Mouse (Mus musculus) testis, postnatal 10 days (tissue): ENCODE results near the gene Kmt2e.

Experiments used
- DNase-seq: peaks from one replicate; pipeline ENCODE4 v3.0.0; 2021; ENCODE audit warnings: low spot score

The Kmt2e gene

DNA sequence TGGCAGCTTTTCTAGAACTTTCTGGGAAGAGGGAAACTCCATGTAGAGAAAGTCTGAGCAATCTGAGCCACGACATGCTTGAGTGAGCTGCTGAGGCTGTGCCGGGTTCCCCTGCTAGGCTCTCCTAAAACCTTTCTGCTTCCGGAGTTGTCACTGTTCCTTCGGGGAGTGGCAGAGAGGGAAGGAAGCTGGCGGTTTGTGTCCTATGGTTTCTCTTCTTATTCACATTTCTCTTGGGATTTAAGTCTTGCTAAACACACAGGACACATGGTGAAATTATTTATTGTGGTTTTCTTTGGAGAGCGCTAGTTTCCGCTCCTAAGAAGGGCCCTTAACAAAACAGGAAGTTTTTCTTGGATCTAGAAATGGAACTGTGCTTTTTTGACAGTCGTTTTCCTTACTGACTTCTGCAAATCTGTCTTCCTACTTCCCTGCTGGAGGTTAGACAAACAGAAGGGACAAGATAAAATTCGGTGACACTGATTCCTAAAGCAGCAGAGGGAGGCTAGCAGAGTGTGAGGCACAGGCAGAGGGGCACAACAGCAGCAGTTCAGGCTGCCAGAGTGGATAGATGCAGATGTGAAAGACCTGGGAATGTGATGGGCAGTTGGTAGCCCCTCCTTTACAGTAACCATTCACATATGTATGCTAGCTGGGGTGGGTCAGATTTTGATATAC, 24.1 kb upstream of the Kmt2e start:
- DNase-seq: no peak

DNA sequence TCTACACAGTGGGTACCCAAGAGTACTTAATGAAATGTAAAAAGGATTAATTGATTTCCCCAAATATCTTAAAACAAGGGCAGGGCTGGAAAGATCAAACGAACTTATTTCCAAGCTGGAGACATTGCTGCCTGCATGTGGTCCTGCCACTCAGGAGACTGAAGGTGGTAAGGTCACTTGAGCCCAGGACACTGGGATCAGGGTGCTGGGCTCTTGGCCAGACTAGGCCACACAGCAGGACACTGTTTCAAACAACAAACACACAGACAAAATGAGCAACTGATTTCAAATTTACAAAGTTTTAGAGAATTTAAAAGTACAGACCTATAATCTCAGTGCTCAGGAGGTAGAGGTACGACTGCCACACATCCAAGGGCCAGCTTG, 23.5 kb upstream of the Kmt2e start:
- no peak for DNase-seq

- no peak for DNase-seq
Observed at GRCm38 (mm10) chr5:23411640-23412039, 22.6 kb upstream of the Kmt2e start.

GRCm38 (mm10) chr5:23412247-23412948, 21.8 kb upstream of the Kmt2e start:
- DNase-seq: no peak

- DNase-seq: no peak
Observed at GRCm38 (mm10) chr5:23413058-23413457, 21.2 kb upstream of the Kmt2e start.

DNA sequence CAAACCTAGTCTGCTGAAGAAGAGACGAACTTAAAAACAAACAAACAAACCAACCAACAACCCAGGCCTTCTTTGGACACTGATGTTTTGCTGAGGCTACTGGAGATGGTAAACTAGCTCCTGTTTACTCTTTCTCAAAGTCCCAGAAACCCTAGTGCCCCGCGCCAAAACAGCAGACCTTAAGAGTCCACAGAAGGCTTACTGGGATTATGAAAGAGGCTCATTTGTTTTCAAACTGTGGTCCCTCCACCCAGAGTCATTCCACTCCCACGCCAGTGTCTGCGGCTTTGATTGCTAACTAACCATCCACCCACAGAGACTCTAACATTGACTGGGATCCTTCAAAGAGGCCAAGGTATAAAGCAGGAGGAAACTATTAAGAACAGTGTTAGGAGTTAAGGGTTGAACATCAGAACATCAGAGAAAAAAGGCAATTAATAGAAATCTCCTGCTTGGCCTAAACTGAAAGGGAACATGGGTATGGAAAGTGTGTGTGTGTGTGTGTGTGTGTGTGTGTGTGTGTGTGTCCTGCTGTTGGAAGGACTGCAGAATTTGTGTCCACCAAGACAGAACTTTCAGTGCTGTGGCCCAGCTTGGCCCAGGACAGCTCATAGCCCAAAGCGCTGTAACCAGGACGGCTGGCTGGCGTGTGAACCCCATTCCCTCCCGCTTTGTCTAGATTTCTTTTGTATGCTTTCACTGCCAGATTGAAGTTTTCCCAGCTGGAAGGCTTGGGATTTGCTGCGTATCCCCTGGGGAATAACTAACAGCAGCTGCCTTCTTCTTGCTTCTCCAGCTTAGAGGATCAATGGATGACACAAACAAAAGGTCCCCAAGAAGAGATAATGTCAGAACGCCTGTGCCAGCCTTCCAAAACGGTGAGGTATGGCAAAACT, 20.4 kb upstream of the Kmt2e start:
- DNase-seq: no peak

DNA sequence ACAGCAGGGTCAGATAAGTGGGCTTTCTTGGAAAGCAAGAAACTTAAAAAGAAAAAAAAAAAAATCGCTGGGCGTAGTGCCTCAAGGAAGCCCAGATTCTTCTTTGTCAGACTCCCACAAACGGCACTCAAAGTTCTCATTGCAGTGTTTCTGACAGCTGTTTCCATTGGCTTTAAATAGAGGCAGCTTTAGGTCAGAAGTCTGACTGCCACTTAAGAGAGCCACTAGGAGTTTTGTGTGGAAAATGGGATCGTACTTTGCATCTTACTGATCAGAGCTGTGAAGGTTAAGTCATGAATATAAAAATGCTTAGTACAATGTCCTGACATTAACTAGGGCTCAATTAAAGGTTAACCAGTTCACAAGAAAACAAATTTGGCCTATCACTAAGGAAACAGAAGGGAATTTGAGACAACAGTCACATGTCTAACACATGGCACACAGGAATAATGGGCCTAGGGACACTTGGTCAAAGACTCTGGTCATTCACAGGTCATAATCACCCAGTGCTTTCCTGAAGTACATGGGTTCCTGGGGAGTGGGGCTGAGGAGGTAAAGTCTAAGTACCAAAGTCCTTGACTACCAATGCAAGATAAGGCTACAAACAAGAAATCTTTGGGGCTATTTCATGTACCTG, 19.6 kb upstream of the Kmt2e start:
- no peak for DNase-seq

GRCm38 (mm10) chr5:23415571-23416285, 18.5 kb upstream of the Kmt2e start:
- DNase-seq: no peak

DNA sequence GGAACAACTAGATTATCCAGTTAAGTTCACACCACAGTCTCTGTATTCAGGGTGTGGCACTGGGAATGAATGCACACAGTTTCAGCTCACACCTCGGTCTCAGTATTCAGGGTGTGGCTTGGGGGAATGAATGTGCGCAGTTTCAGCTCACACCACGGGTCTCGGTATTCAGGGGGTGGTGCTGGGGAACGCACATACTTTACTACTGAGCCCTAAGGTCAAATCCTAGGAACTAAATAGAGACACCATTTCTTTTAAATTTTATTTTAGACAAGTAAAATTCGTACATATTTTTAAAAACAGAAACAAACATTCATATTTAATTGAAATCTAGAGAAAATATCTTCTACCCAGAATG, 18.0 kb upstream of the Kmt2e start:
- no peak for DNase-seq

GRCm38 (mm10) chr5:23417716-23418115, 16.5 kb upstream of the Kmt2e start:
- no peak for DNase-seq

- peak; percentile 82 for DNase-seq
Observed at GRCm38 (mm10) chr5:23418147-23418781, 16.0 kb upstream of the Kmt2e start.

GRCm38 (mm10) chr5:23418797-23419595, 15.2 kb upstream of the Kmt2e start:
- no peak for DNase-seq

DNA sequence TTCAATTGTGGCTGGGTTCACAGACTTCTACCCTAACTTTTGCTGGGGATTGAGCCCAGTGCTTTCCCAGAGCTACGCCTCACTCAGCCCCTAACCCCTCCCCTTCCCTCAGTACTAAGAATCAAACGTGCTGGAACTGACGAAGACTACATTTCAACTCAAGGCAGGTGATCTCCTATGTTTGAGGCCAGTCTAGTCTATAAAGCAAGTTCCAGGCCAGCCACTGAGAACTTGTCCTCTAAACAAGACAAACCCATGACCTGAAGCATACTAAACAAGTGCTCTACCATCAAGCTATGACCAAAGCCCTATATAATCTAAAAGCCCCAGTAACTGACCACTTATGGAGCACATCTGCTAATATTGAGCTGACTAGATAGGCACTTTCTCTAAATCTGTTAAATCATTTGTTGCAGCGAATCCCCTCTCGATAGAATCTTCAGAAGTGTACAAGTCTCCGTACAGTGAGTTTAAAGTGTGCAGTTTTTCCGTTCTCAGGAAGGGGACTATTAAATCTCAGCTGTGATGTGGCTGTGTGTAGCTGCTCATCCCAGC, 14.5 kb upstream of the Kmt2e start:
- DNase-seq: no peak

GRCm38 (mm10) chr5:23420410-23420809, 13.8 kb upstream of the Kmt2e start:
- DNase-seq: no peak

DNA sequence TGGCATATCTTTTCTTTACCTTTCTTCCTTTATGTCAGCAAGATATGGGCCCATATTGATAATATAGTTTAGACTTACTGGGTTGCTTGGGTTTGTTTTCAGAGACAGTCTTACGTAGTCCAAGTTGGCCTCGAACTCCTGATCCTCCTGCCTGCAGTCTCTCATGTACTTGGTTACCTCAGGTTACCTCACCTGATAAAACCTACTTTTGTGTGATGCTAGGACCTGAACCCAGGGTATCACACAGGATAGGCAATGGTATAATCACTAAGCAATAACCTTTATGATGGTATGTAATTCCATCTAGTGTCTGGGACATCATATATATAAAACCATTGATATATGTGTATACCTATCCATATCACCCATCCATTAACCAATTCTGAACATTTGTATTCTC, 12.8 kb upstream of the Kmt2e start:
- DNase-seq: no peak

DNA sequence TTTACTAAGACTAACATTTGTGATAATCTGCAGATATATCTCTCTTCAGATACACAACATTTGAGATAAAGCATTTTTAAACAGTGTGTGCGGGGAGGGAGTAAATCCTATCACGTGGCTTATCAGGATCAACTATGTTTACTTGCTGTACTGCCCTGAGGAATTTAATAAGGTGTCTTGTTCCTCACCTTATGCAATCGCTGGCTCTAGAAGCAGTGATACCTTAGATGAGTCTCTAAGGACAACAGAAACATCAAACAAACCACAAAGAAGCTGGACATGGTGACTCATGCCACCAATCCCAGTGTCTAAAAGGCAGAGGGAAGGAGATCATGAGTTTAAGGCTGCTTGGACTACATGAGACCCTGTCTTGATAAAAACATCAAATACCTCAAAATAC, 11.2 kb upstream of the Kmt2e start:
- no peak for DNase-seq

- DNase-seq: no peak
Observed at GRCm38 (mm10) chr5:23427501-23427900, 6.7 kb upstream of the Kmt2e start.

DNA sequence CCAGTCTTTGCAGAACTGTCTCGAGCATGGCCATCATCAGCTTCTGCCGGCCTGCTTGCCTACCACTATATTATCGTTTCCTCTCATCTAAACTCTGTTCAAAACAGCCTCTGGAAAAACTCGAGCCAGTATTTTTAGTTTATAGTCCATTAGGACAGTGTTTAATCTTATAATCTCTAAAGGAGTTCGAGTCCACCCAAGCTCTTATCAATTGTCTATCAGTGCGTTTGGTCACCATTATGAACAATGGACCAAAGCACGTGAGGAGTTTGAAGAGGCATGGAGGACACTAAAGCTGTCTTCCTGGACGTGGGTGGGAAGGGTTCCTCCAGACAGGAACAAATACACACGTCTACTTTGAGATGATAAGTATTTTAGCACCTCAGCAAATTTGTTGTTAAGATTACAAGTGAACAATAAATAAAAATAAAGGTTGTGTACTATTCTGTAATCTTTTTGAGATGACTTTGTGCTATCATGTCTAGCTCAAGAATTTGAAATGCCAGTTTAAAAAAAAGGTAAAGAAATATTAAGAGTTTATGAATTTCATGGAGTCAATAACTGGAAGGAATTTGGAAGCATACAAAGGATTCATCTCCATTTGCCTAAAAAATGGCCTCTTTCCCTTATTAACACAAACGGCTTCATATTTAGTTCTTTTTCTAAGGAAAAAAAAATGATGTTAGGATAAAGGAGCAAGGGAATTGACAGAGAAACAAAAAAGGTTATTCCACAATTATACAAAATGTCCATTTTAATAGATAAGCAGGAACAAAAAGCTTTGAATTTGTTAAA, 3.0 kb upstream of the Kmt2e start:
- no peak for DNase-seq

- DNase-seq: no peak
Observed at GRCm38 (mm10) chr5:23431948-23432707, 2.1 kb upstream of the Kmt2e start.
